Mouse (Mus musculus) myocyte (in vitro differentiated cells): Measurements from ENCODE around the gene Trpm6. TPM values are rescaled to one million over a fixed set of nuclear protein-coding genes. Genes with fewer than 3 reads are reported as not detected.
A peak's percentile ranks its signal among the peaks of the same experiment; 100 is the strongest.

Experiments used
- H3K27me3 ChIP-seq: one replicate; pipeline ENCODE4 v1.6.1; 2011; ENCODE audit not compliant: control insufficient read depth, insufficient read depth, insufficient read length
- H3K36me3 ChIP-seq: one replicate; pipeline ENCODE4 v1.6.1; 2011; ENCODE audit not compliant: control insufficient read depth, insufficient read depth
- H3K4me2 ChIP-seq: one replicate; pipeline ENCODE4 v1.6.1; 2011; ENCODE audit warnings: low read depth, control low read depth
- H3K4me3 ChIP-seq: one replicate; pipeline ENCODE4 v1.5.1; 2011; ENCODE audit warnings: mild to moderate bottlenecking, control low read depth, moderate library complexity
- H3K79me2 ChIP-seq: one replicate; pipeline ENCODE4 v1.6.1; 2011; ENCODE audit not compliant: control insufficient read depth, insufficient read depth
- H3ac ChIP-seq: one replicate; pipeline ENCODE4 v1.6.1; 2011; ENCODE audit not compliant: control insufficient read depth, insufficient read length
- CEBPB ChIP-seq: IDR thresholded peaks from 2 replicates; pipeline ENCODE4 v1.6.1; 2011; ENCODE audit warnings: mild to moderate bottlenecking, moderate library complexity; ENCODE audit not compliant: poor library complexity, insufficient read depth, severe bottlenecking
- E2F4 ChIP-seq: IDR thresholded peaks from one replicate; pipeline ENCODE4 v1.6.1; 2011; ENCODE audit warnings: mild to moderate bottlenecking, control low read depth, moderate library complexity; ENCODE audit not compliant: insufficient read depth
- MAX ChIP-seq: IDR thresholded peaks from one replicate; pipeline ENCODE4 v1.6.1; 2011; ENCODE audit warnings: low read depth, mild to moderate bottlenecking, control low read depth
- MYOD1 ChIP-seq, 3 experiments: IDR thresholded peaks; one replicate each; pipeline ENCODE4 v1.6.1; 2011; ENCODE audit warnings: control low read depth in 2 of 3, low read depth in 2 of 3, mild to moderate bottlenecking in 2 of 3, moderate library complexity in 1 of 3; ENCODE audit not compliant: insufficient read length in 2 of 3, control insufficient read depth in 1 of 3
- MYOG ChIP-seq, 3 experiments: IDR thresholded peaks; one replicate each; pipeline ENCODE4 v1.6.1; 2011; ENCODE audit warnings: control low read depth in 2 of 3, low read depth in 2 of 3, mild to moderate bottlenecking in 2 of 3; ENCODE audit not compliant: insufficient read length in 2 of 3, control insufficient read depth in 1 of 3, insufficient read depth in 1 of 3
- POLR2A ChIP-seq: IDR thresholded peaks from one replicate; pipeline ENCODE4 v1.6.1; 2011; ENCODE audit warnings: low read depth, mild to moderate bottlenecking, control low read depth, moderate library complexity; ENCODE audit not compliant: insufficient read length
- POLR2AphosphoS2 ChIP-seq: IDR thresholded peaks from one replicate; pipeline ENCODE4 v1.6.1; 2011; ENCODE audit warnings: low read depth, control low read depth; ENCODE audit not compliant: insufficient read length
- REST ChIP-seq: IDR thresholded peaks from one replicate; pipeline ENCODE4 v1.6.1; 2011; ENCODE audit warnings: mild to moderate bottlenecking, control low read depth, moderate library complexity; ENCODE audit not compliant: insufficient read depth, insufficient read length
- SRF ChIP-seq: IDR thresholded peaks from one replicate; pipeline ENCODE4 v1.6.1; 2011; ENCODE audit warnings: low read depth; ENCODE audit not compliant: control insufficient read depth, insufficient read length
- TCF12 ChIP-seq: IDR thresholded peaks from one replicate; pipeline ENCODE4 v1.6.1; 2011; ENCODE audit warnings: mild to moderate bottlenecking, control low read depth; ENCODE audit not compliant: poor library complexity, insufficient read depth, severe bottlenecking
- TCF3 ChIP-seq: IDR thresholded peaks from one replicate; pipeline ENCODE4 v1.6.1; 2011; ENCODE audit warnings: low read depth, control low read depth; ENCODE audit not compliant: insufficient read length
- USF1 ChIP-seq: IDR thresholded peaks from one replicate; pipeline ENCODE4 v1.6.1; 2011; ENCODE audit warnings: low read depth, mild to moderate bottlenecking, control low read depth, moderate library complexity
- polyA plus RNA-seq: library from polyadenylated mRNA; unstranded; fragments of >200 nt; fragmentation: generic; extraction: Trizol; gene quantifications from one replicate; pipeline ENCODE4 v1.2.1, GENCODE M21; 2012; ENCODE audit warnings: missing spikeins

The Trpm6 gene
- polyA plus RNA-seq, 1 experiment = 0.08 TPM

DNA sequence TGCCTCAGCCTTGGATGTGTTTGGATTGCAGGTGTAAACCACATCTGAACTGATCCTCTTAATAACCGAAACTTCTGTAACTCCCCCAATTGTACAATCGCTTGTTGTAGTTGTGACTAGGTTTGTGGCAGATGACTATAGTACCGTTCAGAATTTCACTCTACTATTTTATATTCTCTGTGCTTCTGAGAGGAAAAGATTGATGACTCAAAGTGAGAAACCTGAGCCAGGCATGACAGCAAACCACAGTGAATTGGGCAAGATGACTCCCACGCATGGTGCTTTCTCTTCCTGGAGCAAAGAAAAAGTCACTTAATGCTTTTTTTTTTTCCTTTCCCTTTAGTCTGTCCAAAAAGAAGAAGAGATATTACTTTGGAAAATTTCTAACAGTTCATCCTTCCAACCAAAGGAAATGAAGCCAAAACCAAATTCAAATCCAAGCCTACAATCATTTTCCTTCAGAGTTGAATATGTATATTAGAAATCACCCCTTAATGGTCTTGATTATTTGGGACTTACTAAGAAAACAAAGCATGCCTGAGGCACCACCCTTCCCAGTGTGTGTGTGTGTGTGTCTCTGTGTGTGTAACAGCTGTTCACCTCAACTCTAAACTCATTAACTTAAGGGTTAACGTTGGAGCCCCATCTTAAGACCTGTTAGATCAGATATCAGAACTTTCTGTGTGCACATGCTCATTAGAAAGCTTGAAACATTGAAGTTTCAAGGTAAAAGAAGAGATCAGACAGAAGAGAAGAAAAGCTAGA, 3.0 kb upstream of the Trpm6 start:
- Histone ChIP-seq H3K36me3 (no peaks in the 10 kb centered on the region), H3K27me3 (no peaks in the 10 kb centered on the region), H3K79me2 (no peaks in the 10 kb centered on the region), H3ac (no peak overlapping the region), H3K4me3 (peak overlapping the region; percentile 2), H3K4me2 (peak overlapping the region; percentile 87)
- TF ChIP-seq POLR2AphosphoS2 = no peak
- TF ChIP-seq TCF12 = no peak
- no peak for TF ChIP-seq REST
- peak; percentile 99 for TF ChIP-seq CEBPB
- no peak for TF ChIP-seq TCF3
- peak in 2 of 3 experiments; percentile 62 to 65 for TF ChIP-seq MYOD1 (IDR thresholded peaks at IDR 0.05; ENCODE audit: control insufficient read depth in 1 of 3, insufficient read length in 2 of 3, low read depth in 2 of 3)
- no peak for TF ChIP-seq USF1
- TF ChIP-seq POLR2A = no peak
- no peak for TF ChIP-seq SRF
- no peak for TF ChIP-seq MAX
- TF ChIP-seq MYOG (IDR thresholded peaks at IDR 0.05; ENCODE audit: control insufficient read depth in 1 of 3, insufficient read depth in 1 of 3, insufficient read length in 2 of 3, low read depth in 2 of 3) = no peak
- TF ChIP-seq E2F4 = no peak

DNA sequence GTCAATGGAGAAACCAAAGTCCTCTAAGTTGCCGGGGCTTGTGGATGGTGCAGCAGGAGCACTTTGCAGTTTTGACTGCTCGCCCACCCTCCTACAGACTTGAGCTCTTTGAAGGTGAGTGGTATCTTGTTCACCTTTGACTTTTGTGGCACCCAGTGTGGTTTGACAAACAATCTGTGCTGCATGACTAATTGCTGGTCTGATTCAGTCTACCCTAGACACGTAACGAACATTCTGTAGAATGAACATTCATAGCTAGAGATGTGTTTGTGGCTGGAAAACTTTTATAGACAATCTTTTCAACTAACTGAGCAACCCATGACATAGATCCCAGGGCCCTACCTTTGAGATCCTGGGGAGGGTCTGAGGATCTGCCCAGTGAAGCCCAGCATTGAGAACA, 2.4 kb upstream of the Trpm6 start:
- Histone ChIP-seq H3K27me3 (no peaks in the 10 kb centered on the region), H3K79me2 (no peaks in the 10 kb centered on the region), H3K4me3 (no peak overlapping the region), H3K36me3 (no peaks in the 10 kb centered on the region), H3ac (no peak overlapping the region), H3K4me2 (peak overlapping the region; percentile 87)
- TF ChIP-seq SRF (no peak), MYOG (IDR thresholded peaks at IDR 0.05; ENCODE audit: control insufficient read depth in 1 of 3, insufficient read depth in 1 of 3, insufficient read length in 2 of 3, low read depth in 2 of 3) (no peak), E2F4 (no peak), TCF12 (no peak), POLR2AphosphoS2 (no peak), POLR2A (no peak), CEBPB (no peak), USF1 (no peak), REST (no peak), TCF3 (no peak), MYOD1 (IDR thresholded peaks at IDR 0.05; ENCODE audit: control insufficient read depth in 1 of 3, insufficient read length in 2 of 3, low read depth in 2 of 3) (no peak), MAX (no peak)

DNA sequence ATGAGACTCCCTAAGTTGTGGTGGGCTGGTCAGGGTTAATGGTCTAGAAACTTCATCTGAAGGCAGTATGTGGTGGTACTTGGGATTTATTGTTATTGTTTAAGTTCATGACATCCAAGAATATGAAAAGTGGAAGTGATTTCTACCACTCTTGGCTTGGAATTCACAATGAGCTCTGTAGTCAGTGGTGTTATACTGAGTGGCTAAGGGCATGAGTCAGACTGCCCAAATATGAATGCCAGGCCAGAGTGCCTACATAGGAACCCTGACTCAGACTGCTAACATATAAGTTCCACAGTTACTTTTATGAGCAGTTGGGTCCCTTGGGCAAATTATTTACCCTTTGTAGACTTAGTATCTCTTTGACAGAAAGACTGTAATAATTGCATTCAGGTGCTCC, 7.4 kb downstream of the Trpm6 start:
- no peaks in the 10 kb centered on the region for H3K36me3 ChIP-seq
- TF ChIP-seq USF1 (no peak), TCF3 (no peak), MAX (no peak), POLR2AphosphoS2 (no peak)
- H3K79me2 ChIP-seq = no peaks in the 10 kb centered on the region
- H3K27me3 ChIP-seq = no peaks in the 10 kb centered on the region
- no peak overlapping the region for H3K4me3 ChIP-seq
- H3ac ChIP-seq = no peak overlapping the region
- peak overlapping the region; percentile 19 for H3K4me2 ChIP-seq

DNA sequence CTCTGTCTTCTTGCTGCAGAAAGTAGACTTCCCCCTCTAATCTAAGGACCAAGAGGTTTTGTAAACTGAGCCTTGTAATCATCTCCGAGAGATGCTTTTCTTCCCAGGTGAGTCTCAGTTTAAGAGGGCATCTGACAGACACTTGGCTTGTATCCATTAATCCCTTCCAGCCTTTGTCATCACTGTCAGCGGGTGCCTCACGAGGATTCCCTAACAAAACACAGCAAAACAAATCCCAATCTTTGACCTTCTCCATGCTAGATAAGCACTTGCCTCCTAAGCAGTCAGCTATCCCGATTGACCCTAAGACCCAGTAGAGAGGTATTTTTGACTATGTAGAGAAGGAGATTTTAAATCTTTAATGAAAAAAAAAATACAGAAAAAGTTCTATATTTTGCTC, 7.9 kb downstream of the Trpm6 start:
- no peaks in the 10 kb centered on the region for H3K36me3 ChIP-seq
- H3K4me3 ChIP-seq = no peak overlapping the region
- no peaks in the 10 kb centered on the region for H3K79me2 ChIP-seq
- H3K4me2 ChIP-seq = no peak overlapping the region
- TF ChIP-seq CEBPB (no peak), TCF3 (no peak), MYOG (IDR thresholded peaks at IDR 0.05; ENCODE audit: control insufficient read depth in 1 of 3, insufficient read depth in 1 of 3, insufficient read length in 2 of 3, low read depth in 2 of 3) (no peak), REST (no peak), MYOD1 (IDR thresholded peaks at IDR 0.05; ENCODE audit: control insufficient read depth in 1 of 3, insufficient read length in 2 of 3, low read depth in 2 of 3) (no peak), TCF12 (no peak), POLR2AphosphoS2 (no peak), MAX (no peak), USF1 (no peak), SRF (no peak), E2F4 (no peak), POLR2A (no peak)
- no peak overlapping the region for H3ac ChIP-seq
- H3K27me3 ChIP-seq = no peaks in the 10 kb centered on the region

DNA sequence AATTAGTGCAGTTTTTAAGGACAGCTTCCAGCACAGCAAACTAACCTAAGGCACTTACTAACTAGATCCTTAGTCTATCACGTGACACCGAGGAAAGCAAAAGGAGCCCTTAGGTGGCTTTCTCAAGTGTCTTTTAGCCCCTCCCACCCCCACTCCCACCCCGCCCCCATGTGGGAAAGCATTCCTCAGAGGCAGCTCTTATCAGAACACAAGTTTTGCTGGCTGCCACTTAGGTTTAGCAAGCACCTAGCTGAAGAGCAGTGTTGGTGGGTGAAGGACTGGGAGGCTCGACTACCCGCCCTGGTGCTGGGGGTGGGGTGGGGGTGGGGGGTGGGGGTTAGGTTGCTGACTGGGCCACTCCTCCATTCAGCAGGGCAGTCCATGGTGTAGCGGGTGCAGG, 8.5 kb downstream of the Trpm6 start:
- Histone ChIP-seq H3K27me3 (no peaks in the 10 kb centered on the region), H3K4me3 (no peak overlapping the region), H3K36me3 (no peaks in the 10 kb centered on the region), H3K79me2 (no peaks in the 10 kb centered on the region), H3K4me2 (no peak overlapping the region), H3ac (no peak overlapping the region)
- TF ChIP-seq POLR2AphosphoS2 (no peak), USF1 (peak; percentile 47)
